Mouse (Mus musculus) liver, adult 2 months (tissue): ENCODE measurements around the gene Acot6. TPM values are rescaled to one million over a fixed set of nuclear protein-coding genes. Genes with fewer than 3 reads are reported as not detected.

Experiments
- DNase-seq: peaks from one replicate; pipeline ENCODE4 v3.0.0-alpha.2; 2011; ENCODE audit warnings: low read depth, low spot score; ENCODE audit errors: extremely low read depth
- H3K27ac ChIP-seq: fragments of 200-500 bp; replicated peaks from 2 replicates; pipeline ENCODE4 v1.5.1; 2012; ENCODE audit warnings: low read depth, mild to moderate bottlenecking, control low read depth, inconsistent platforms, low read length; ENCODE audit not compliant: insufficient read depth
- H3K27me3 ChIP-seq: fragments of 200-500 bp; 2 replicates; pipeline ENCODE4 v1.6.1; 2012; ENCODE audit warnings: mild to moderate bottlenecking, moderate library complexity, low read length, inconsistent platforms; ENCODE audit not compliant: control insufficient read depth, insufficient read depth
- H3K36me3 ChIP-seq: fragments of 200-500 bp; 2 replicates; pipeline ENCODE4 v1.6.1; 2012; ENCODE audit warnings: low read length, inconsistent platforms; ENCODE audit not compliant: control insufficient read depth, insufficient read depth
- H3K4me1 ChIP-seq: fragments of 200-500 bp; 2 replicates; pipeline ENCODE4 v1.6.1; 2011; ENCODE audit warnings: low read length; ENCODE audit not compliant: control insufficient read depth, insufficient read depth
- H3K4me3 ChIP-seq: fragments of 200-500 bp; 2 replicates; pipeline ENCODE4 v1.5.1; 2011; ENCODE audit warnings: low read depth, mild to moderate bottlenecking, control low read depth, low read length, moderate library complexity; ENCODE audit not compliant: insufficient read depth
- H3K79me2 ChIP-seq: fragments of 200-500 bp; 2 replicates; pipeline ENCODE4 v1.6.1; 2012; ENCODE audit warnings: inconsistent platforms, mild to moderate bottlenecking, low read length, moderate library complexity; ENCODE audit not compliant: control insufficient read depth, insufficient read depth
- H3K9ac ChIP-seq: fragments of 200-500 bp; 2 replicates; pipeline ENCODE4 v1.6.1; 2012; ENCODE audit warnings: low read depth, mild to moderate bottlenecking, control low read depth, inconsistent platforms, low read length
- CTCF ChIP-seq: fragments of 200-500 bp; IDR thresholded peaks from 2 replicates; pipeline ENCODE4 v1.5.1; 2011; ENCODE audit warnings: low read depth, low read length, control low read depth
- POLR2A ChIP-seq: fragments of 200-500 bp; IDR thresholded peaks from 2 replicates; pipeline ENCODE4 v1.6.1; 2011; ENCODE audit warnings: low read length, control low read depth; ENCODE audit not compliant: insufficient read depth; ENCODE audit errors: extremely low read depth
- whole genome bisulfite sequencing: fragments of 180-500 bp; shearing (Covaris S2); methylation state at CpG from one replicate; pipeline ENCODE4 v1.1.7; 2018; 5-methylcytosine and 5-hydroxymethylcytosine counted together
- polyA plus RNA-seq: library from polyadenylated mRNA; depleted of rRNA; stranded (reverse); fragments of >200 nt; gene quantifications from 2 replicates; pipeline ENCODE4 v1.2.3, GENCODE M21; 2012
- total RNA-seq: library from RNA; depleted of rRNA; stranded (reverse); fragments of >200 nt; gene quantifications from 2 replicates; pipeline ENCODE4 v1.2.3, GENCODE M21; 2014

Acot6 gene
- total and polyA plus RNA-seq, 2 experiments, result 0.74 to 0.97 TPM

DNA sequence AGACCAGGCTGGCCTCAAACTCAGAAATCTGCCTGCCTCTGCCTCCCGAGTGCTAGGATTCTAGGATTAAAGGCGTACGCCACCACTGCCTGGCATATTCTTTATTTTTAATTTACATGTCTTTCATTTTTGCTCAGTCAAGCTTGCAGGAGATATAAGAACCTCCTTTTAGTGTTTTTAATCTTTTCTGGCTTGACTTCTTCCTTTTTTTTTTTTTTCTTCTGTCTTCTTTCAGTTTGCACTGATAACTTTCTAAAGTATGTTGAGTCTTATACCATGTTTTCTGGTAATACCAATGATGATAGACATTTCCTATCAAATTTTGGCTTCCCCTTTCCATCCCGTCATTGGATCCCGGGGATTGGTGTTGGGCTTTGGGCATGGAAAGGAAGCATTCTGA, 19.1 kb downstream of the Acot6 start:
- Histone ChIP-seq H3K36me3 (no peaks in the 10 kb centered on the region), H3K4me1 (peaks cover 3% of the 10 kb centered on the region; the same call in 1 of the 2 replicates), H3K4me3 (no peak overlapping the region), H3K27ac (no peak overlapping the region), H3K79me2 (no peaks in the 10 kb centered on the region), H3K9ac (no peak overlapping the region), H3K27me3 (no peaks in the 10 kb centered on the region)
- 94% methylated on average over 5 of the region's 5 CpGs for WGBS
- DNase-seq, result no peak
- no peak for TF ChIP-seq CTCF
- no peak for TF ChIP-seq POLR2A

- WGBS, result 83% methylated on average over 12 of the region's 12 CpGs
- DNase-seq, result no peak
- H3K27me3 ChIP-seq, result no peaks in the 10 kb centered on the region
- no peak for TF ChIP-seq POLR2A
- no peak for TF ChIP-seq CTCF
- no peaks in the 10 kb centered on the region for H3K79me2 ChIP-seq
- H3K4me1 ChIP-seq, result peaks cover 2% of the 10 kb centered on the region; the same call in 1 of the 2 replicates
- no peak overlapping the region for H3K9ac ChIP-seq
- no peaks in the 10 kb centered on the region for H3K36me3 ChIP-seq
- no peak overlapping the region for H3K4me3 ChIP-seq
- H3K27ac ChIP-seq, result no peak overlapping the region
These were observed 25.4 kb downstream of the Acot6 start for GRCm38 (mm10) chr12:84125892-84126291.

GRCm38 (mm10) chr12:84126899-84127298, 26.4 kb downstream of the Acot6 start:
- no peak for DNase-seq
- Histone ChIP-seq H3K4me3 (no peak overlapping the region), H3K27ac (no peak overlapping the region), H3K79me2 (no peaks in the 10 kb centered on the region), H3K9ac (no peak overlapping the region), H3K4me1 (peaks cover 2% of the 10 kb centered on the region; the same call in 1 of the 2 replicates), H3K27me3 (no peaks in the 10 kb centered on the region), H3K36me3 (no peaks in the 10 kb centered on the region)
- 88% methylated on average over 2 of the region's 2 CpGs for WGBS
- TF ChIP-seq POLR2A (no peak), CTCF (no peak)

- H3K79me2 ChIP-seq, result no peaks in the 10 kb centered on the region
- H3K4me3 ChIP-seq, result no peak overlapping the region
- peaks cover 2% of the 10 kb centered on the region; the same call in 1 of the 2 replicates for H3K4me1 ChIP-seq
- no peak overlapping the region for H3K9ac ChIP-seq
- TF ChIP-seq CTCF (no peak), POLR2A (no peak)
- 47% methylated on average over 6 of the region's 6 CpGs for WGBS
- no peaks in the 10 kb centered on the region for H3K27me3 ChIP-seq
- H3K36me3 ChIP-seq, result no peaks in the 10 kb centered on the region
- peak; percentile 79 for DNase-seq
- no peak overlapping the region for H3K27ac ChIP-seq
These were observed 28.1 kb downstream of the Acot6 start for GRCm38 (mm10) chr12:84128576-84128975.

- no peaks in the 10 kb centered on the region for H3K36me3 ChIP-seq
- H3K4me1 ChIP-seq, result no peaks in the 10 kb centered on the region
- no peaks in the 10 kb centered on the region for H3K79me2 ChIP-seq
- H3K27me3 ChIP-seq, result no peaks in the 10 kb centered on the region
- H3K27ac ChIP-seq, result no peak overlapping the region
- no peak for DNase-seq
- H3K9ac ChIP-seq, result no peak overlapping the region
- WGBS, result 94% methylated on average over 8 of the region's 8 CpGs
- no peak overlapping the region for H3K4me3 ChIP-seq
- no peak for TF ChIP-seq CTCF
- TF ChIP-seq POLR2A, result no peak
These were observed 29.5 kb downstream of the Acot6 start for GRCm38 (mm10) chr12:84129931-84130330.

DNA sequence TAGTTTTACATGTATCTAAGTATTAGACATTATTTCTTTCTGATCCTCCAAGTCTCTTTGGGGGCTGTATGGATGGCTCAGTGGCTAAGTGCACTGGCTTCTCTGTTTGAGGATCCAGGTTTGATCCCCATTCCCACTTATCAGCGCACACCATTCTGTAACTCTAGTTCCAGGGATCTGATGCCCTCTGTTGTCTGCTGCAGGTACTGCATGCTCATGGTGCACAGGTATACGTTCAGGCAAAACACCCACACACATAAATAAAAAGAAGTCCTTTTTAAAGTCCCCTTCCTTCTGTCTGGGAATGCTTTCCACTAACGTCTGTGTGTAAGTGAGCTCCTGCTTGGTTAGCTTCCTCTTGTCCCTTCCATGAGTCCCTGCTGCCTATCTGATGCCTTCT, 31.8 kb downstream of the Acot6 start:
- Histone ChIP-seq H3K79me2 (no peaks in the 10 kb centered on the region), H3K36me3 (no peaks in the 10 kb centered on the region), H3K4me1 (no peaks in the 10 kb centered on the region), H3K27me3 (no peaks in the 10 kb centered on the region), H3K9ac (no peak overlapping the region), H3K4me3 (no peak overlapping the region), H3K27ac (no peak overlapping the region)
- WGBS, result 73% methylated on average over 3 of the region's 3 CpGs
- peak; percentile 33 for DNase-seq
- TF ChIP-seq CTCF (peak; percentile 64; the same call in 1 of the 2 replicates), POLR2A (no peak)
